In genomic region chr11:78396950-78397349, GRCm38 (mm10) we compare ENCODE assay signal across 9 mouse cellular contexts. TPM values are rescaled to one million over a fixed set of nuclear protein-coding genes. Genes with fewer than 3 reads are reported as not detected.
DNase-seq lines count a peak whose midpoint lies in the region; ATAC-seq and TF ChIP-seq lines count a peak whose summit lies in the region.
"Had no signal": no experiment of that assay in that cellular context is flagged by ENCODE, and none has a peak within 500 bp of the region (broad histone marks: within the 10 kb centered on the region; RNA-seq: fewer than 3 reads in every experiment).

No protein-coding gene starts in this region.

- no peak overlapping the region for H3K9ac ChIP-seq in kidney, embryonic 14.5 days (ENCODE audit: low read depth, low read length)
- H3K9ac ChIP-seq in embryonic facial prominence, embryonic 15.5 days: no peak overlapping the region
- H3K9ac ChIP-seq in midbrain, postnatal 0 days (replicated peaks; ENCODE audit: low read length, poor library complexity, severe bottlenecking): no peak overlapping the region

- no peak for ATAC-seq in kidney, embryonic 14.5 days (ENCODE audit: low FRiP score, low TSS enrichment)
- no peak for ATAC-seq in embryonic facial prominence, embryonic 15.5 days (ENCODE audit: insufficient number of reproducible peaks, low FRiP score, low TSS enrichment, low read depth)
- no peak for ATAC-seq in midbrain, postnatal 0 days (ENCODE audit: low FRiP score)

- DNase-seq in kidney, adult 2 months: no peak
- peak; percentile 53 for DNase-seq in kidney, postnatal 14 days
- DNase-seq in midbrain, postnatal 0 days (ENCODE audit: low spot score): no peak
- DNase-seq in frontal cortex, postnatal 25 days (ENCODE audit: low spot score in 2 of 2): no peak
- DNase-seq in cerebellum, postnatal 14 days: no peak
- DNase-seq in urinary bladder, postnatal 10 days (ENCODE audit: low spot score): no peak

- H3K4me1 ChIP-seq in kidney, embryonic 14.5 days (ENCODE audit: control insufficient read depth, insufficient read depth, low read length): peaks cover 14% of the 10 kb centered on the region; the same call in 1 of the 2 replicates
- H3K4me1 ChIP-seq in kidney, adult 2 months (ENCODE audit: control insufficient read depth, insufficient read depth, low read length): peaks cover 6% of the 10 kb centered on the region; the same call in 1 of the 2 replicates
- H3K4me1 ChIP-seq in embryonic facial prominence, embryonic 15.5 days: peaks cover 7% of the 10 kb centered on the region
- H3K4me1 ChIP-seq in midbrain, postnatal 0 days (ENCODE audit: insufficient read depth, low read length): no peaks in the 10 kb centered on the region

- H3K4me3 ChIP-seq in kidney, embryonic 14.5 days (ENCODE audit: low read length): no peak overlapping the region
- no peak overlapping the region for H3K4me3 ChIP-seq in kidney, adult 2 months (ENCODE audit: insufficient read depth, low read depth, low read length)
- peak overlapping the region; percentile 16; the same call in 1 of the 2 replicates for H3K4me3 ChIP-seq in embryonic facial prominence, embryonic 15.5 days (replicated peaks)
- H3K4me3 ChIP-seq in midbrain, postnatal 0 days (ENCODE audit: low read depth, low read length): no peak overlapping the region

- no peaks in the 10 kb centered on the region for H3K9me3 ChIP-seq in kidney, embryonic 14.5 days (ENCODE audit: control insufficient read depth, low read length)
- no peaks in the 10 kb centered on the region for H3K9me3 ChIP-seq in embryonic facial prominence, embryonic 15.5 days (replicated peaks)
- no peaks in the 10 kb centered on the region for H3K9me3 ChIP-seq in midbrain, postnatal 0 days (ENCODE audit: low read length)

- no peak for TF ChIP-seq POLR2A in kidney, adult 2 months (IDR thresholded peaks at IDR 0.05; ENCODE audit: low read depth, low read length)

- WGBS in kidney, embryonic 14.5 days: 36% methylated on average over 11 of the region's 11 CpGs
- WGBS in kidney, adult 2 months: 42% methylated on average over 11 of the region's 11 CpGs
- 28% methylated on average over 11 of the region's 11 CpGs for WGBS in embryonic facial prominence, embryonic 15.5 days
- WGBS in midbrain, postnatal 0 days: 36% methylated on average over 11 of the region's 11 CpGs

- peak overlapping the region; percentile 30; the same call in 1 of the 2 replicates for H3K27ac ChIP-seq in kidney, embryonic 14.5 days (ENCODE audit: low read depth, low read length)
- H3K27ac ChIP-seq in kidney, adult 2 months (ENCODE audit: insufficient read depth, low read depth, low read length): no peak overlapping the region
- no peak overlapping the region for H3K27ac ChIP-seq in embryonic facial prominence, embryonic 15.5 days (replicated peaks)
- no peak overlapping the region for H3K27ac ChIP-seq in midbrain, postnatal 0 days (ENCODE audit: low read depth, low read length)

- no peaks in the 10 kb centered on the region for H3K36me3 ChIP-seq in kidney, embryonic 14.5 days (ENCODE audit: control insufficient read depth, insufficient read depth, low read length)
- no peaks in the 10 kb centered on the region; the same call in 1 of the 2 replicates for H3K36me3 ChIP-seq in kidney, adult 2 months (ENCODE audit: control insufficient read depth, insufficient read depth, low read length)
- no peaks in the 10 kb centered on the region for H3K36me3 ChIP-seq in embryonic facial prominence, embryonic 15.5 days
- no peaks in the 10 kb centered on the region for H3K36me3 ChIP-seq in midbrain, postnatal 0 days (ENCODE audit: insufficient read depth, low read length)

- H3K27me3 ChIP-seq in kidney, embryonic 14.5 days (ENCODE audit: control insufficient read depth, insufficient read depth, low read length): no peaks in the 10 kb centered on the region
- no peaks in the 10 kb centered on the region for H3K27me3 ChIP-seq in kidney, adult 2 months (replicated peaks; ENCODE audit: control insufficient read depth, insufficient read depth, low read length)
- no peaks in the 10 kb centered on the region; the same call in 1 of the 2 replicates for H3K27me3 ChIP-seq in embryonic facial prominence, embryonic 15.5 days
- no peaks in the 10 kb centered on the region for H3K27me3 ChIP-seq in midbrain, postnatal 0 days (ENCODE audit: insufficient read depth, low read length)

- no peak for TF ChIP-seq CTCF in kidney, adult 2 months (conservative IDR thresholded peaks at IDR 0.05; ENCODE audit: insufficient read depth, insufficient read length, low read depth, low read length)
- TF ChIP-seq CTCF in midbrain, postnatal 0 days (IDR thresholded peaks at IDR 0.05): no peak

- peak overlapping the region; percentile 30; the same call in 1 of the 2 replicates for H3K4me2 ChIP-seq in kidney, embryonic 14.5 days (replicated peaks; ENCODE audit: low read depth, low read length)
- peak overlapping the region; percentile 36 for H3K4me2 ChIP-seq in embryonic facial prominence, embryonic 15.5 days (replicated peaks)
- H3K4me2 ChIP-seq in midbrain, postnatal 0 days (ENCODE audit: low read depth, low read length, poor library complexity, severe bottlenecking): peak overlapping the region; percentile 33; the same call in 1 of the 2 replicates

RNA-seq across cellular contexts. Expression of gene Foxn1, which starts 10.6 kb away (rescaled TPM):
- polyA plus RNA-seq in kidney, embryonic 14.5 days (2014; fragmentation: Nextera tagmentation; extraction: Ambion mirVana): 0.11 TPM in 1 of 2 replicates, not detected in the other
- 0.03 and 0.05 TPM in 2 replicates for polyA plus RNA-seq in kidney, adult 2 months (2012; rRNA removed)
- polyA plus RNA-seq in embryonic facial prominence, embryonic 15.5 days (2015; fragmentation: Nextera tagmentation; extraction: Ambion mirVana): 4.2 and 4.6 TPM in 2 replicates
- total RNA-seq in midbrain, postnatal 0 days (2014; rRNA removed): not detected in 2 replicates
- not detected in 2 replicates for polyA plus RNA-seq in midbrain, postnatal 0 days (2015; fragmentation: Nextera tagmentation; extraction: Ambion mirVana)

RNA-seq across cellular contexts. Expression of gene Slc13a2, which starts 25.1 kb away (rescaled TPM):
- 0.07 and 0.45 TPM in 2 replicates for polyA plus RNA-seq in kidney, embryonic 14.5 days (2014; fragmentation: Nextera tagmentation; extraction: Ambion mirVana)
- 91.0 and 105 TPM in 2 replicates for polyA plus RNA-seq in kidney, adult 2 months (2012; rRNA removed)
- 0.07 and 0.11 TPM in 2 replicates for polyA plus RNA-seq in embryonic facial prominence, embryonic 15.5 days (2015; fragmentation: Nextera tagmentation; extraction: Ambion mirVana)
- not detected in 2 replicates for total RNA-seq in midbrain, postnatal 0 days (2014; rRNA removed)
- polyA plus RNA-seq in midbrain, postnatal 0 days (2015; fragmentation: Nextera tagmentation; extraction: Ambion mirVana): not detected in 2 replicates
- total RNA-seq: left cerebral cortex, adult 8-10 months had no signal

RNA-seq across cellular contexts. Expression of gene Unc119, which starts 53.7 kb away (rescaled TPM):
- 49.6 and 57.1 TPM in 2 replicates for polyA plus RNA-seq in kidney, embryonic 14.5 days (2014; fragmentation: Nextera tagmentation; extraction: Ambion mirVana)
- polyA plus RNA-seq in kidney, adult 2 months (2012; rRNA removed): 20.3 and 20.8 TPM in 2 replicates
- polyA plus RNA-seq in embryonic facial prominence, embryonic 15.5 days (2015; fragmentation: Nextera tagmentation; extraction: Ambion mirVana): 46.9 and 54.2 TPM in 2 replicates
- 93.5 and 141 TPM in 2 replicates for total RNA-seq in midbrain, postnatal 0 days (2014; rRNA removed)
- polyA plus RNA-seq in midbrain, postnatal 0 days (2015; fragmentation: Nextera tagmentation; extraction: Ambion mirVana): 79.6 and 83.4 TPM in 2 replicates

Comparison
In these comparisons a context has a peak if more than half of its experiments do, and no peak if none do; other contexts are left out.
1. RNA of gene Slc13a2, which starts 25.1 kb away (polyA plus RNA-seq): 91.0 to 105 TPM in kidney, adult 2 months; 0.07 to 0.45 TPM in kidney, embryonic 14.5 days, 0.07 to 0.11 TPM in embryonic facial prominence, embryonic 15.5 days and not detected in midbrain, postnatal 0 days; every median in the first group is over 10 times any median in the second.
2. Peak in every context shown above with its lines, with median percentiles within 50 percentile points of each other: H3K4me2 ChIP-seq.